Mouse (Mus musculus) MEL (cell line): Measurements from ENCODE around the gene Chchd1. TPM values are rescaled to one million over a fixed set of nuclear protein-coding genes. Genes with fewer than 3 reads are reported as not detected.
A peak's percentile ranks its signal among the peaks of the same experiment; 100 is the strongest.

Experiments used
- DNase-seq: peaks from one replicate; pipeline ENCODE4 v3.0.0; 2011; ENCODE audit warnings: low read depth, low spot score
- H3K27ac ChIP-seq: 2 replicates; pipeline ENCODE4 v1.5.1; 2012; ENCODE audit warnings: low read depth, mild to moderate bottlenecking, control low read depth, low read length, moderate library complexity; ENCODE audit not compliant: control insufficient read depth
- H3K27me3 ChIP-seq, 2 experiments: fragments of 150-350 bp in 1 of 2; sonication (generic) in 1 of 2; 2 replicates each; pipeline ENCODE4 v1.6.1; 2012; ENCODE audit warnings: low read length in 2 of 2, mild to moderate bottlenecking in 2 of 2, improper control_type of control experiment in 1 of 2, moderate library complexity in 1 of 2; ENCODE audit not compliant: insufficient read depth in 2 of 2, control insufficient read depth in 1 of 2
- H3K36me3 ChIP-seq, 2 experiments: 2 replicates each; pipeline ENCODE4 v1.6.1; 2012 to 2014; ENCODE audit warnings: low read length in 2 of 2, improper control_type of control experiment in 1 of 2, inconsistent platforms in 1 of 2, mild to moderate bottlenecking in 1 of 2; ENCODE audit not compliant: insufficient read depth in 2 of 2, control insufficient read depth in 1 of 2
- H3K4me1 ChIP-seq, 2 experiments: fragments of 150-350 bp in 1 of 2; sonication (generic) in 1 of 2; 2 replicates each; pipeline ENCODE4 v1.6.1; 2012; ENCODE audit warnings: low read length in 2 of 2, improper control_type of control experiment in 1 of 2, mild to moderate bottlenecking in 1 of 2; ENCODE audit not compliant: insufficient read depth in 2 of 2, control insufficient read depth in 1 of 2
- H3K4me3 ChIP-seq, 2 experiments: fragments of 150-350 bp in 1 of 2; sonication (generic) in 1 of 2; 2 replicates each; pipeline ENCODE4 v1.5.1; 2012; ENCODE audit warnings: low read depth in 2 of 2, low read length in 2 of 2, mild to moderate bottlenecking in 2 of 2, moderate library complexity in 2 of 2, control low read depth in 1 of 2, improper control_type of control experiment in 1 of 2; ENCODE audit not compliant: control insufficient read depth in 1 of 2, insufficient read depth in 1 of 2
- H3K79me2 ChIP-seq: 2 replicates; pipeline ENCODE4 v1.6.1; 2012; ENCODE audit warnings: mild to moderate bottlenecking, low read length, moderate library complexity; ENCODE audit not compliant: control insufficient read depth, poor library complexity, insufficient read depth
- H3K9ac ChIP-seq: 2 replicates; pipeline ENCODE4 v1.6.1; 2012; ENCODE audit warnings: low read depth, mild to moderate bottlenecking, control low read depth, low read length, moderate library complexity; ENCODE audit not compliant: control insufficient read depth, poor library complexity, severe bottlenecking
- H3K9me3 ChIP-seq: fragments of 150-350 bp; sonication (generic); replicated peaks from 2 replicates; pipeline ENCODE4 v1.6.1; 2012; ENCODE audit warnings: mild to moderate bottlenecking, low read length, improper control_type of control experiment, moderate library complexity; ENCODE audit not compliant: insufficient read depth
- BHLHE40 ChIP-seq: IDR thresholded peaks from 2 replicates; pipeline ENCODE4 v1.6.1; 2012; ENCODE audit warnings: low read depth, mild to moderate bottlenecking, inconsistent platforms, low read length, improper control_type of control experiment, borderline replicate concordance
- CHD1 ChIP-seq: IDR thresholded peaks from 2 replicates; pipeline ENCODE4 v1.6.1; 2012; ENCODE audit warnings: low read depth, mild to moderate bottlenecking, inconsistent platforms, low read length, improper control_type of control experiment
- CHD2 ChIP-seq: IDR thresholded peaks from 2 replicates; pipeline ENCODE4 v1.6.1; 2011; ENCODE audit warnings: low read length, improper control_type of control experiment
- ELF1 ChIP-seq: IDR thresholded peaks from 2 replicates; pipeline ENCODE4 v1.6.1; 2014; ENCODE audit warnings: low read depth, mild to moderate bottlenecking, inconsistent platforms, low read length, improper control_type of control experiment, moderate library complexity
- EP300 ChIP-seq, 2 experiments: IDR thresholded peaks; 2 replicates each; pipeline ENCODE4 v1.6.1; 2011; ENCODE audit warnings: improper control_type of control experiment in 2 of 2, low read length in 2 of 2, low read depth in 1 of 2, mild to moderate bottlenecking in 1 of 2
- ETS1 ChIP-seq: IDR thresholded peaks from 2 replicates; pipeline ENCODE4 v1.6.1; 2012; ENCODE audit warnings: low read depth, mild to moderate bottlenecking, inconsistent platforms, low read length, improper control_type of control experiment, moderate library complexity
- GABPA ChIP-seq: IDR thresholded peaks from 2 replicates; pipeline ENCODE4 v1.6.1; 2012; ENCODE audit warnings: low read depth, mild to moderate bottlenecking, inconsistent platforms, low read length, improper control_type of control experiment, moderate library complexity
- GATA1 ChIP-seq: IDR thresholded peaks from 2 replicates; pipeline ENCODE4 v1.6.1; 2011; ENCODE audit warnings: low read depth, low read length, improper control_type of control experiment
- HCFC1 ChIP-seq: IDR thresholded peaks from 2 replicates; pipeline ENCODE4 v1.6.1; 2012; ENCODE audit warnings: low read depth, mild to moderate bottlenecking, inconsistent platforms, low read length, improper control_type of control experiment, moderate library complexity
- MAFK ChIP-seq: IDR thresholded peaks from 2 replicates; pipeline ENCODE4 v1.6.1; 2011; ENCODE audit warnings: low read depth, mild to moderate bottlenecking, low read length, improper control_type of control experiment, borderline replicate concordance
- MAZ ChIP-seq: IDR thresholded peaks from 2 replicates; pipeline ENCODE4 v1.6.1; 2012; ENCODE audit warnings: low read depth, mild to moderate bottlenecking, inconsistent platforms, low read length, improper control_type of control experiment
- MEF2A ChIP-seq: IDR thresholded peaks from 2 replicates; pipeline ENCODE4 v1.6.1; 2014; ENCODE audit warnings: low read depth, mild to moderate bottlenecking, inconsistent platforms, low read length, improper control_type of control experiment; ENCODE audit not compliant: poor library complexity, insufficient replicate concordance, severe bottlenecking; ENCODE audit errors: extremely low read depth
- MXI1 ChIP-seq: IDR thresholded peaks from 2 replicates; pipeline ENCODE4 v1.6.1; 2011; ENCODE audit warnings: mild to moderate bottlenecking, low read depth, low read length, improper control_type of control experiment
- MYC ChIP-seq: IDR thresholded peaks from 2 replicates; pipeline ENCODE4 v1.6.1; 2011; ENCODE audit warnings: low read depth, mild to moderate bottlenecking, low read length, improper control_type of control experiment, moderate library complexity
- NELFE ChIP-seq: IDR thresholded peaks from 2 replicates; pipeline ENCODE4 v1.6.1; 2011; ENCODE audit warnings: low read depth, low read length, improper control_type of control experiment
- NRF1 ChIP-seq: IDR thresholded peaks from 2 replicates; pipeline ENCODE4 v1.6.1; 2014; ENCODE audit warnings: low read depth, mild to moderate bottlenecking, inconsistent platforms, low read length, improper control_type of control experiment, moderate library complexity; ENCODE audit not compliant: poor library complexity, insufficient read depth, severe bottlenecking
- POLR2A ChIP-seq, 2 experiments: IDR thresholded peaks; 2 replicates each; pipeline ENCODE4 v1.6.1; 2011 to 2012; ENCODE audit warnings: low read length in 2 of 2, mild to moderate bottlenecking in 2 of 2, control low read depth in 1 of 2, improper control_type of control experiment in 1 of 2, low read depth in 1 of 2, moderate library complexity in 1 of 2; ENCODE audit not compliant: control insufficient read depth in 1 of 2, insufficient read depth in 1 of 2, poor library complexity in 1 of 2
- POLR2AphosphoS2 ChIP-seq: IDR thresholded peaks from 2 replicates; pipeline ENCODE4 v1.6.1; 2011; ENCODE audit warnings: low read length, improper control_type of control experiment
- POLR2AphosphoS5 ChIP-seq: IDR thresholded peaks from 2 replicates; pipeline ENCODE4 v1.6.1; 2012; ENCODE audit warnings: low read depth, borderline replicate concordance, mild to moderate bottlenecking, inconsistent platforms, low read length, moderate library complexity, mixed read lengths
- RAD21 ChIP-seq: IDR thresholded peaks from 2 replicates; pipeline ENCODE4 v1.6.1; 2011; ENCODE audit warnings: mild to moderate bottlenecking, low read depth, low read length, improper control_type of control experiment
- SIN3A ChIP-seq: IDR thresholded peaks from 2 replicates; pipeline ENCODE4 v1.6.1; 2012; ENCODE audit warnings: low read length, improper control_type of control experiment, inconsistent platforms
- TAL1 ChIP-seq: IDR thresholded peaks from 2 replicates; pipeline ENCODE4 v1.6.1; 2012; ENCODE audit warnings: mild to moderate bottlenecking, inconsistent platforms, low read length, moderate library complexity, mixed read lengths
- TBP ChIP-seq: IDR thresholded peaks from 2 replicates; pipeline ENCODE4 v1.8.0; 2011; ENCODE audit warnings: low read depth, low read length, improper control_type of control experiment
- UBTF ChIP-seq: IDR thresholded peaks from 2 replicates; pipeline ENCODE4 v1.6.1; 2012; ENCODE audit warnings: low read depth, mild to moderate bottlenecking, inconsistent platforms, low read length, improper control_type of control experiment, moderate library complexity, borderline replicate concordance; ENCODE audit not compliant: insufficient read depth
- USF2 ChIP-seq, 2 experiments: IDR thresholded peaks; 2 replicates each; pipeline ENCODE4 v1.6.1; 2011 to 2012; ENCODE audit warnings: improper control_type of control experiment in 2 of 2, low read length in 2 of 2, borderline replicate concordance in 1 of 2, inconsistent platforms in 1 of 2, low read depth in 1 of 2, mild to moderate bottlenecking in 1 of 2; ENCODE audit not compliant: insufficient read depth in 1 of 2
- ZC3H11A ChIP-seq: IDR thresholded peaks from 2 replicates; pipeline ENCODE4 v1.6.1; 2012; ENCODE audit warnings: low read depth, mild to moderate bottlenecking, inconsistent platforms, low read length, improper control_type of control experiment
- ZMIZ1 ChIP-seq: IDR thresholded peaks from 2 replicates; pipeline ENCODE4 v1.6.1; 2012; ENCODE audit warnings: low read depth, mild to moderate bottlenecking, inconsistent platforms, low read length, improper control_type of control experiment, moderate library complexity
- ZNF384 ChIP-seq: IDR thresholded peaks from 2 replicates; pipeline ENCODE4 v1.6.1; 2012; ENCODE audit warnings: low read depth, mild to moderate bottlenecking, inconsistent platforms, low read length, improper control_type of control experiment
- polyA plus RNA-seq, 2 experiments: library from polyadenylated mRNA; stranded (reverse) in 1 of 2; unstranded in 1 of 2; fragments of >175 nt in 1 of 2; fragments of >200 nt in 1 of 2; gene quantifications; 2 replicates each; pipeline versions ENCODE4 v1.2.1 to v1.2.4; 2012; ENCODE audit warnings: low replicate concordance in 2 of 2, low read depth in 1 of 2; ENCODE audit not compliant: insufficient read length in 2 of 2, insufficient read depth in 1 of 2, missing spikeins in 1 of 2
- total RNA-seq: library from RNA; depleted of rRNA; stranded (reverse); fragments of 300-350 nt; gene quantifications from 2 replicates; pipeline ENCODE4 v1.2.3, GENCODE M21; 2012

Gene Chchd1
- total and polyA plus RNA-seq, 3 experiments, result 136 to 164 TPM; not detected in 1

- TF ChIP-seq GABPA, result peak; percentile 45; the same call in 1 of the 2 replicates
- no peak for TF ChIP-seq CHD2
- TF ChIP-seq MAZ, result peak; percentile 6; the same call in 1 of the 2 replicates
- TF ChIP-seq RAD21, result no peak
- TF ChIP-seq USF2 (IDR thresholded peaks at IDR 0.05; ENCODE audit: borderline replicate concordance in 1 of 2, insufficient read depth in 1 of 2, low read depth in 1 of 2, low read length in 2 of 2), result no peak
- peak; percentile 94 for TF ChIP-seq ETS1
- no peak for TF ChIP-seq ZNF384
- TF ChIP-seq ZMIZ1, result peak; percentile 99
- peak; percentile 36; the same call in 1 of the 2 replicates for TF ChIP-seq MXI1
- peak in 1 of 2 experiments; percentile 40; a peak in 2 of 4 replicates for TF ChIP-seq POLR2A (IDR thresholded peaks at IDR 0.05; ENCODE audit: control insufficient read depth in 1 of 2, insufficient read depth in 1 of 2, low read depth in 1 of 2, low read length in 2 of 2, poor library complexity in 1 of 2)
- peak; percentile 59; the same call in 1 of the 2 replicates for TF ChIP-seq MAFK
Measured at GRCm38 (mm10) chr14:20733041-20733951, 30.5 kb downstream of the Chchd1 start (continued).

GRCm38 (mm10) chr14:20733952-20734774 is 31.4 kb downstream of the Chchd1 start, which contains the start of gene Ndst2:
Ndst2 (minus strand) TSS chr14:20734562.
- Histone ChIP-seq H3K27me3 (no peaks in the 10 kb centered on the region), H3K4me1 (peaks cover 33 to 49% of the 10 kb centered on the region in 2 experiments), H3K36me3 (peaks cover 20 to 46% of the 10 kb centered on the region in 2 experiments), H3K79me2 (peaks cover 26% of the 10 kb centered on the region), H3K9ac (peak within 1 kb of the TSS; percentile 96), H3K27ac (peak within 1 kb of the TSS; percentile 99), H3K4me3 (peak within 1 kb of the TSS; percentile 78 to 90), H3K9me3 (no peaks in the 10 kb centered on the region)
- peak; percentile 94 for DNase-seq
- TF ChIP-seq POLR2A (IDR thresholded peaks at IDR 0.05; ENCODE audit: control insufficient read depth in 1 of 2, insufficient read depth in 1 of 2, low read depth in 1 of 2, low read length in 2 of 2, poor library complexity in 1 of 2), result peak; percentile 72 to 95
- TF ChIP-seq MEF2A, result no peak
- peak; percentile 61 for TF ChIP-seq NELFE
- peak; percentile 51; the same call in 1 of the 2 replicates for TF ChIP-seq POLR2AphosphoS2
- TF ChIP-seq CHD1, result peak; percentile 98
- no peak for TF ChIP-seq MYC
- TF ChIP-seq ELF1, result peak; percentile 28; the same call in 1 of the 2 replicates
- TF ChIP-seq USF2 (IDR thresholded peaks at IDR 0.05; ENCODE audit: borderline replicate concordance in 1 of 2, insufficient read depth in 1 of 2, low read depth in 1 of 2, low read length in 2 of 2), result no peak
- TF ChIP-seq BHLHE40, result no peak
- no peak; the same call in 1 of the 2 replicates for TF ChIP-seq SIN3A
- TF ChIP-seq RAD21, result no peak
- TF ChIP-seq TBP, result 0 out of 2 replicates have a peak, but pooled peaks have one; percentile 42
- no peak for TF ChIP-seq ZC3H11A
- no peak for TF ChIP-seq EP300 (IDR thresholded peaks at IDR 0.05; ENCODE audit: low read depth in 1 of 2, low read length in 2 of 2)
- TF ChIP-seq TAL1, result no peak
- no peak for TF ChIP-seq CHD2
- 0 out of 2 replicates have a peak, but pooled peaks have one; percentile 10 for TF ChIP-seq POLR2AphosphoS5
- TF ChIP-seq HCFC1, result peak; percentile 50; the same call in 1 of the 2 replicates
- no peak; the same call in 1 of the 2 replicates for TF ChIP-seq UBTF
- TF ChIP-seq NRF1, result 0 out of 2 replicates have a peak, but pooled peaks have one; percentile 6
- no peak; the same call in none of the 2 replicates for TF ChIP-seq MAZ
- no peak for TF ChIP-seq GATA1
